Mouse (Mus musculus) G1E (cell line): Measurements from ENCODE around the gene Tssk2. TPM values are rescaled to one million over a fixed set of nuclear protein-coding genes. Genes with fewer than 3 reads are reported as not detected.
A peak's percentile ranks its signal among the peaks of the same experiment; 100 is the strongest.

Experiments used
- ATAC-seq: 2 replicates; pipeline ENCODE4 v1.8.0; 2016; ENCODE audit warnings: mild to moderate bottlenecking; ENCODE audit not compliant: insufficient number of reproducible peaks, poor library complexity, low FRiP score, severe bottlenecking; ENCODE audit errors: extremely low read depth
- DNase-seq: peaks from one replicate; pipeline ENCODE4 v3.0.0; 2012; ENCODE audit warnings: low spot score
- H3K27me3 ChIP-seq: 2 replicates; pipeline ENCODE4 v1.6.1; 2012; ENCODE audit warnings: mild to moderate bottlenecking, low read length, inconsistent platforms; ENCODE audit not compliant: insufficient read depth
- H3K36me3 ChIP-seq: replicated peaks from 2 replicates; pipeline ENCODE3; 2012; ENCODE audit warnings: mild to moderate bottlenecking, inconsistent platforms
- H3K4me1 ChIP-seq: 2 replicates; pipeline ENCODE4 v1.6.1; 2012; ENCODE audit warnings: low read depth, low read length, inconsistent platforms, mixed read lengths; ENCODE audit not compliant: insufficient read depth
- H3K4me3 ChIP-seq: 2 replicates; pipeline ENCODE4 v1.5.1; 2012; ENCODE audit warnings: low read depth, mild to moderate bottlenecking, inconsistent platforms, low read length, moderate library complexity, mixed read lengths
- H3K9me3 ChIP-seq: replicated peaks from 2 replicates; pipeline ENCODE4 v1.6.1; 2012; ENCODE audit warnings: inconsistent platforms
- CTCF ChIP-seq: IDR thresholded peaks from 2 replicates; pipeline ENCODE4 v1.5.1; 2012; ENCODE audit warnings: low read depth, low read length, inconsistent platforms, mixed read lengths
- GATA1 ChIP-seq: IDR thresholded peaks from 2 replicates; pipeline ENCODE4 v1.6.1; 2012; ENCODE audit warnings: borderline replicate concordance, low read length, inconsistent platforms, mixed read lengths
- GATA2 ChIP-seq: IDR thresholded peaks from 2 replicates; pipeline ENCODE4 v1.6.1; 2012; ENCODE audit warnings: low read depth, low read length, inconsistent platforms, borderline replicate concordance
- POLR2AphosphoS5 ChIP-seq: IDR thresholded peaks from 2 replicates; pipeline ENCODE4 v1.6.1; 2012; ENCODE audit warnings: low read depth, low read length, inconsistent platforms; ENCODE audit not compliant: insufficient replicate concordance
- TAL1 ChIP-seq: conservative IDR thresholded peaks from 2 replicates; pipeline ENCODE4 v1.6.1; 2012; ENCODE audit warnings: low read depth, low read length, inconsistent platforms, mixed read lengths
- polyA plus RNA-seq: library from polyadenylated mRNA; stranded (reverse); fragments of >175 nt; gene quantifications from 2 replicates; pipeline ENCODE4 v1.2.3, GENCODE M21; 2012
- total RNA-seq, 2 experiments: library from RNA; stranded (forward) in 1 of 2; stranded (reverse) in 1 of 2; fragments of 200-1000 nt in 1 of 2; fragments of >200 nt in 1 of 2; fragmentation: Nextera tagmentation in 1 of 2; gene quantifications; 2 replicates each; pipeline ENCODE4 v1.2.3; 2014 to 2017

The Tssk2 gene
- total and polyA plus RNA-seq, 3 experiments = not detected

DNA sequence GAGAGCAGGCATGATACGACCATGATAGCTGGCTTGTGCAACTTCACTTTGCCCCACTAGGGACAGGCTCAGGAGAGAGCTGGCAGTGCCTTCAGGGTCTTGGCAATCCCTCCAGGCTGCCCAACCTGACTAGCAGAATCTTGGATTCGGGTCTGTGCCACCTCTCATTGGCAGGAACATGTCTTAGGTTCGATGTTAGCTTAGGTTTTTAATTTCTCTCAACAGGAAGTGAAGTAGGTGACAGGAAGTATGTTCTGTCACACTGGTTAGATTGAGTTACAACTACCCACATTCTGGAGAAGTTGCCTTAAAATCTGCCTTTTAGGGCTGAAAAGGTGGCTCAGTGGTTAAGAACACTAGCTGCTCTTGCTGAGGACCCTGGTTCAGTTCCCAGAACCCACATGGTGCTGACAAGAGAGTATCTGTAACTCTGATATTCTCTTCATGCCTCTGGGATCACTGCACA is 36.0 kb downstream of the Tssk2 start:
- TF ChIP-seq GATA2 (no peak), TAL1 (no peak), GATA1 (no peak), CTCF (no peak), POLR2AphosphoS5 (no peak)
- Histone ChIP-seq H3K9me3 (no peaks in the 10 kb centered on the region), H3K27me3 (peaks cover 63% of the 10 kb centered on the region), H3K4me1 (peaks cover 28% of the 10 kb centered on the region), H3K4me3 (no peak overlapping the region), H3K36me3 (no peaks in the 10 kb centered on the region)
- ATAC-seq (no peak; the same call in 1 of the 2 replicates), DNase-seq (no peak)

DNA sequence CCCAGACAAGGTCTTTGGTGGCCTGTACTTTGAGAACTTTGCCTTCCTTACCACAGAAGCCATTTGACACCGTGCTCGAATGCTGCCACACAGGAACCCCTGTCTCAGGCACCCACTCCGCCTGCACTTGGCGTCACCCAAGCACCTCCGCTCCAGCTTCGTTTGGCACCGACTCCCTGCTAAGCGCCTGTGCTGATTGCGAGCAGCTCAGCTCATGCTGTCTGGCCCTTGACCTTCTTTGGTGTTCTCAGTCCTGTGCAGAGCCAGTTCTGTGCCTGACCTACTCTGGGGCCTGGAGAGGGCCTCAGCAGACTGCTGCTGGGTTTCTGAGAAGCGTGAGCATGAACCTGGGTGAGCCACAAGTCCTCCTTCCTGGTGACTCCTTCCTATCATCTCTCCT is 38.3 kb downstream of the Tssk2 start:
- no peak for ATAC-seq
- H3K9me3 ChIP-seq = no peaks in the 10 kb centered on the region
- no peak for DNase-seq
- no peak for TF ChIP-seq GATA2
- TF ChIP-seq CTCF = no peak
- TF ChIP-seq POLR2AphosphoS5 = no peak
- TF ChIP-seq GATA1 = no peak
- TF ChIP-seq TAL1 = no peak
- H3K4me3 ChIP-seq = no peak overlapping the region
- no peaks in the 10 kb centered on the region for H3K36me3 ChIP-seq
- peaks cover 58% of the 10 kb centered on the region for H3K27me3 ChIP-seq
- H3K4me1 ChIP-seq = peaks cover 24% of the 10 kb centered on the region

DNA sequence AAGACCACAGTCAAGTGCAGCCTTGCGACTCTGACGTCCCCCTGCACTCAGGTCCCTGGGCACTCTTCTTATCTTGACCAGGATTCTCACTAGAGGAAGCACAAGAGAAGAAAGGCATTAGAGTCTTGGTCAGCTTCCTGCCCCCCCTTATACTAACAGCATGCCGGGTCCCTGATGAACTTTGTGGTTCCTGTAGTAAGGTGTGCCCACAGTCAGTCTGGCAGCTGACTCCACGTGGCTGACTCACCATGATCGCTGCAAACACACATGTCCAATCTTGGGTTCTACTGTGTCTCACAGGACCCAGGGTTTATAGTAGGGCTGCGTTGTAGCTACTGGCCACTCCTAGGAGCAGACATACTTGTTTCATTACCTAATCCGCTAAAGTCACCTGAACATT is 39.8 kb downstream of the Tssk2 start:
- H3K9me3 ChIP-seq = no peaks in the 10 kb centered on the region
- no peaks in the 10 kb centered on the region for H3K36me3 ChIP-seq
- ATAC-seq (no peak), DNase-seq (no peak)
- no peak overlapping the region for H3K4me3 ChIP-seq
- H3K27me3 ChIP-seq = peaks cover 52% of the 10 kb centered on the region
- no peak for TF ChIP-seq GATA1
- no peak for TF ChIP-seq POLR2AphosphoS5
- no peak for TF ChIP-seq CTCF
- H3K4me1 ChIP-seq = peaks cover 24% of the 10 kb centered on the region

DNA sequence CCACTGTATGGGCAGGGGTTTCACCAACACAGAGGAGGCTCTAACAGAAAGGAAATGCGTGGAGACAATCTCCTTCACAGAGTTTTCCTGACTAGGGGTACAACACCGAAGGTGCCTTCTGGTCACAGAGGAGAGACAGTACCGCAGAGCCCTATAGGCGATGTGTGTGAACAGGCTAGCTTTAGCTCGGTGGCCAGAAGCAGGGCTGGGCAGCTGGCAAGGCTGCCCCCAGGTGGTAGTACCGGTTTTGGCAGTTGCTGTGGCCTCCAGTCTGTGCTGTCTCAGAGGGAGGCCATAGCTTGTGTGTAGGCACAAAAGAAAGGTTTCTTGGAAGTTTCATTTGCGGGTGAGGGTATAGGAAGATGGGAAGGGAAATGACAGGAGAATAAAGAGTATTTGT is 40.4 kb downstream of the Tssk2 start:
- peak; percentile 72 for TF ChIP-seq CTCF
- TF ChIP-seq TAL1 = no peak
- no peak for TF ChIP-seq POLR2AphosphoS5
- TF ChIP-seq GATA1 = no peak
- no peak for TF ChIP-seq GATA2
- Histone ChIP-seq H3K4me1 (peaks cover 20% of the 10 kb centered on the region), H3K27me3 (peaks cover 47% of the 10 kb centered on the region), H3K4me3 (no peak overlapping the region), H3K9me3 (no peaks in the 10 kb centered on the region), H3K36me3 (no peaks in the 10 kb centered on the region)
- ATAC-seq (peak; percentile 57; the same call in 1 of the 2 replicates), DNase-seq (peak; percentile 69)

DNA sequence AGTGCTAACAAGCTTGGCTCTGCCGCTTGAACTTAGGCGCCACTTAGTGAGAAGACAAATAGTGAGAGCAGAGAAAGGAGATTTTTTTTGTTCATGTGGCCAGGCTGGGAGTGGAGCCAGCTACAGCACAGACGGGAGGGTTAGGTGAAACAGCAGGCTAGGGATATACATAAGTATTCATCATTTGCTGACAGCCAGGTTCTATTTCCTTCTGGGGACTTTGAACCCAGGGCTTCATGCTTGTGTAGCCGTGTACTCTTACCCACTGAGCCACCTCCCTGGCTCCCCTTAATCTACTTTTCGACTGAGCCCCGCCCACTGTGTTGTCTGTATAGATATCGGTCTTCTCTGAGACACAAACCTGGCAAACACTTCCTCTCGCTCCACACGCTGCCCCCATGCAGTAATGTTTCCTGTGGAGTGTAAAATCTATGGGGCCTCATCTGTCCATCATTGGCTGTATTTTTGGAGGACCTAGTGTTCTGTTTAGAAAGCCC is 40.9 kb downstream of the Tssk2 start:
- peaks cover 18% of the 10 kb centered on the region for H3K4me1 ChIP-seq
- no peak overlapping the region for H3K4me3 ChIP-seq
- no peak for DNase-seq

DNA sequence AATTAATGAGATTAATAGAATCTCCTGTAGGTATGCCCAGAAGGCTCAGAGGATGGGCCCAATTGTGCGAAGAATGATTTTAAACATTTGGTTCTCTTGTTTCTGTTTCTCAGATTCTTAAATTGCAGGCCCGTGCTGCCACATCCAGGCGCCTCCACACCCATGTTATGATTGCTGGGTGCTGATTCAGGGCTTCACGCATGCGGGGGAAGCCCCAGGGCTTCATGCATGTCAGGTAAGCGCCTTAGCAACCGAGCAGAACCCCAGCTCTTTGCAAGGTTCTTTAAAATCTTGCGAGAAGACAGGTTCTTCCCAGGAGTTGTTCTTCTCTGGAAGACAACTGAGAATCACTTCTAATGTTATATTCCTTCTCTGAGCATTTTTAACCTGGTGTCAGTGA is 45.0 kb downstream of the Tssk2 start:
- Histone ChIP-seq H3K9me3 (no peaks in the 10 kb centered on the region), H3K36me3 (no peaks in the 10 kb centered on the region), H3K4me1 (peaks cover 19% of the 10 kb centered on the region), H3K27me3 (peaks cover 16% of the 10 kb centered on the region), H3K4me3 (no peak overlapping the region)
- TF ChIP-seq GATA1 (no peak), TAL1 (no peak), CTCF (no peak), POLR2AphosphoS5 (no peak), GATA2 (no peak)
- DNase-seq (no peak), ATAC-seq (no peak)

More for the DNA sequence above, 40.9 kb downstream of the Tssk2 start:
- peaks cover 44% of the 10 kb centered on the region for H3K27me3 ChIP-seq
- TF ChIP-seq GATA2 = no peak
- ATAC-seq = no peak
- no peaks in the 10 kb centered on the region for H3K9me3 ChIP-seq
- H3K36me3 ChIP-seq = no peaks in the 10 kb centered on the region

DNA sequence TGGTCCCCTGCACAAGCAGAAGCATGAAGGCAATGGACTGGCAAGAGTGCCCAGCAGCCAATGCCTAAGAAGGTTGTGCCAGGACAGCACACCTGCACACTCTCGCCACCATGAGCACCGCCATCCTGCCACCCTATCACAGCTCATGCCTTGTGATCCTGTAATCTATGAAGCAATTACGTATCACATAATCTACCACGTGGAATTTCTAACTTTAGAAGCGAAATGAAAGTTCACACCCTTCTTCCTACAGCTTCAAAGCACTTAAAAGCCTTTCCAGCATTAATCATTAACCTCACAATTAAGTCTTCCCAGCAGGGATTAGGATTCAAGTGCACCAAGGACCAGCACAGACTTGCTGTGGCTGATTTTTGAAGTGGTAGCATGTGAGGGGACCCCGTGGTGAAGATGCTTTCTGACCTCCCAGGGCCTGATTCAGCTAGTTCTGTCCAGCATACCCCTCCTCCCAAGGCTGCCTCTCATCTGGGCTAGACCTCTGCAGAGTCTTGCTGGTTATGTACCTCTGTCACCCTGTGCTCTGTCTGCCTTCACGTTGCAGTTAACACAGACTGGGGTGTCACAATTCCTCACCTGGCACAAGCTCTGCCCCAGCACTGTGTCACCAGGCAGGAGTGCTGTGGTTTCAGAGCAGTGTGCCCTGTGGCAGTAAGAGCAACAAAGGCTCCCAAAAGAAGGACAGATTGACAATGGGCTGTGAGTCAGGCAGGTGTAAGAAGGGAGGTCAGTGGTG is 46.8 kb downstream of the Tssk2 start:
- no peak for DNase-seq
- Histone ChIP-seq H3K4me1 (peaks cover 14% of the 10 kb centered on the region), H3K9me3 (no peaks in the 10 kb centered on the region), H3K27me3 (peaks cover 16% of the 10 kb centered on the region), H3K4me3 (no peak overlapping the region; the same call in 1 of the 2 replicates), H3K36me3 (no peaks in the 10 kb centered on the region)
- no peak for ATAC-seq
- TF ChIP-seq GATA1 = no peak
- TF ChIP-seq GATA2 = no peak
- TF ChIP-seq POLR2AphosphoS5 = no peak
- TF ChIP-seq CTCF = no peak
- no peak for TF ChIP-seq TAL1
